Mouse (Mus musculus): ENCODE measurements at regions not wholly inside any gene's neighbourhood (a gene's known extent, or its start where the extent isn't known, plus 50 kb on each side); places are given as distances from the start of the nearest gene placed in this dataset.

DNA sequence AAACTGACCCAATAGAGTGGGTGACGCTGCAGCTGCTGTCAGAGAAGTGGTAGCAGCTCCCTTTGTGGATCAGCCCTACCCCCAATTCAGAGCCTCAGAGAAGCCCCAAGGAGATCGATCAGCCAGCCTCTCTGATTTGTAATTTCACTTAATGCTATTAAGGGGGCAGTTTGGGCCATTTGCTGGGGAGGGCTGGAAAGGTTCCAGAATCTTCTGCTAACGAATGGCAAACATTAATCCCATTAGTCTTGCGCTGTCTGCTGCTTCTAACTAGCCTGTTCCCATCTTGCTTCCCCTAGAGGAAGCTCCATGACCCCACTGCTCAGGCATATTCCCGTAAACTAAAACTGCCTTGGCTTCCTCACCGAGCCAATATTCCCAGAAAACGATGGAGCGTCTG, 59.9 kb upstream of the Lrrn2 start:
- no peak for DNase-seq
- intact Hi-C loops (cut with DNase I), result no loop called here

GRCm38 (mm10) chr1:132818296-132818695, 61.8 kb upstream of the Lrrn2 start:
- intact Hi-C loops (cut with DNase I), result no loop called here
- no peak for DNase-seq

DNA sequence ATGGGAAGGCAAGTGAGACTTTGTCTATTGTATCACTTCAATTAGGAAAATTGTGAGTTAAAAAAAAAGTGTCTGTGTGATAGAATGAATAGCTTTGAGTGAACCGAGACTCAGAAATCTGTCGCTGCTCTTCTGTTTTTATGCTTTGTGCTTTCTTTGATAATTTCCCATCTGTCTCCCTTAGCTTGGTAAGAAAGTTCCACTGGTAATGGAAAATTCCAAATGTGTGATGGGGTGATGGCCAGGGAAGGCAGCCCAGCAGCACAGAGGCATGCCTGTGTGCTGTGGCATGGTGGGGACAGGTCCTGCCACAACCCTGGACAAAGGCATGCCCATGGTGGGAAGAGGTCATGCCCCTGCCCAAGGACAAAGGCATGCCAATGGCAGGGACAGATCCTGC, 62.7 kb upstream of the Lrrn2 start:
- intact Hi-C loops (cut with DNase I), result no loop called here
- DNase-seq, result no peak

DNA sequence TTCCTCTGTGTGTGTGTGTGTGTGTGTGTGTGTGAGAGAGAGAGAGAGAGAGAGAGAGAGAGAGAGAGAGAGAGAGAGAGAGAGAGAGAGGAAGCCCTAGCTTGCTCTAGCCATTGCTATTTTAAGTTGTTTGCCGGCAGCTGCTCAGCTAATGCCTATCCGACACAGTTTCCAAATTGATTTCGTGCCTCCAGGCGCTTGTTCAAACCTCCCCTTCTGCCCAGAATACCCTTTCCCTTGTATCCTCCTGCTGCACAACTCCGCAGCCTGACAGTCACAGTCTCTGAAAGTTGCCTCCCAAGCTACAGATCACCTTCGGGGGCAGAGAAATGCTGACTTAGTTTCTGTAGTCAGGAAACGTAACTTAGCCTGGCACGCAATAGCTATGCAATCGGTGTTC, 63.9 kb upstream of the Nfasc start:
- intact Hi-C loops (cut with DNase I), result no loop called here
- DNase-seq, result no peak

DNA sequence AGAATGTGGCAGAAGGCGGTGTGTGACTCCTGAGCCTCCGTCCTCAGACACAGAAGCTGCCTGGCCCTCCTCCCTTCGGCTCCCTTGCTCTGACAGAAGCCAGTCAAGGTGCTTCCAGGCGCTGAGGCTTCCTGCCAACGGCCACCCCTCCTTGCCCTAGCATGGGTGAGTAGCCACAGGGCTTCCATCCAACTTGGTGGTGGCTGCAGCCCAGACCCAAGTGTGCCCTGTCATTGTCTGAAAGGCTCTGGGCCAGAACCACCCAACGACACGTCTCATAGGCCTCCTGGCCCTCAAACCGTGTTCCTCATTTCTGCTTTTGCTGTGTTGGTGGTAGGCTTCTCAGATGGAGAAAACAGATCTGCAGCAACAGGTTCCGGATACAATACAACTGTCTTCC, 62.2 kb upstream of the Nfasc start:
- peak in 1 of 2 experiments; percentile 9 for DNase-seq
- intact Hi-C loops (cut with DNase I), result no loop called here

- intact Hi-C loops (cut with DNase I), result no loop called here
- DNase-seq, result no peak
Measured at GRCm38 (mm10) chr1:132802380-132802779, 60.8 kb upstream of the Nfasc start.

- DNase-seq, result no peak
- intact Hi-C loops (cut with DNase I), result no loop called here
Measured at GRCm38 (mm10) chr1:132800285-132800684, 58.7 kb upstream of the Nfasc start.

DNA sequence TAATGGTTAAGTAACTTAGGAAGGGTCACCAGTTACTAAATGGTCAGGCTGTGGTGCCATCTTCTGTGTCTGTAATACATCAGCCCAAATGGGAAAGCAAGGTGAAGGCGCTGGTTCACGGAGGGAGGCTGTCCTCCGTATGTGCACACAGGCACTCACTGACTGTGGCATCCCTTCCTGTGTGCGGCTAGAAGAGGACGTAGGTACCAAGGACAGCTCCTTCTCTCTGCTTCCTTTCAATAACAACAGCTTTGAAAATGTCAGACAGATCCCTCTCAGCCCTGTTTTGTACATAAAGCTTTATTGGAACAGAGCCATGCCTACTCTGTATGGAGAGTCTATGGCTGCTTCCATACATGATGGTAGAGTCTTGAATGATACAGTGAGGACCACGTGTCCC, 57.7 kb upstream of the Nfasc start:
- intact Hi-C loops (cut with DNase I), result no loop called here
- DNase-seq, result peak in 1 of 2 experiments; percentile 29

- intact Hi-C loops (cut with DNase I), result no loop called here
- DNase-seq, result no peak
Measured at GRCm38 (mm10) chr1:132794462-132794861, 52.9 kb upstream of the Nfasc start.
